Mouse (Mus musculus): ENCODE data around the gene Ubtd2.

DNA sequence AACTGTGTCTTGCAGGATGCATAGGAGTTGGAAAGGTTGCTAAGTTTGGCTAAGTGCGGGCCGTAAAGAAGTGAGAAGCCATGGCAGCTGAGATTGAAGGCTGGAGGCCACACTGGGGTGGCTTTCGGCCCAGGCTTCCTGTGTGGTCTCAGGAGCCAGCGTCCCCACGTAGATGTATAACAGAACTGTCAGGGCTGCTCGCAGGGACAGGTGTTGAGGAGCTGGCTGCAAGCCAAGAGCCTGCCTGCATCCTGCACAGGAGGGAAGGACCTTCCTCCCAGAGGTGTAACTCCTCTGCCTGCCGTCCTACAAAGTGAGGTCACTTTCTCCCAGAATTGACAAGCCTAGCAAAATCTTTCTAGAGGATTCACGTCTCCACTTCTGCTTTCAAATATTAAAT, 103.5 kb downstream of the Ubtd2 start:
- TF ChIP-seq CTCF (IDR thresholded peaks at IDR 0.05; ENCODE audit: low read depth) (no peak), EP300 (IDR thresholded peaks at IDR 0.05; ENCODE audit: low read depth) (no peak)

Data from liver, postnatal 0 days (tissue).